Mouse (Mus musculus): Measurements from ENCODE around the gene Dlgap4. TPM values are rescaled to one million over a fixed set of nuclear protein-coding genes. Genes with fewer than 3 reads are reported as not detected.

Gene Dlgap4
- total and polyA plus RNA-seq, 3 experiments: 10.4 to 39.6 TPM; not detected in 1

GRCm38 (mm10) chr2:156804589-156804988 lies 191.1 kb downstream of the Dlgap4 start:
- H3K4me3 ChIP-seq (ENCODE audit: control insufficient read depth in 1 of 2, insufficient read depth in 1 of 2, low read depth in 2 of 2, low read length in 2 of 2): peak overlapping the region; percentile 29 to 60
- peak overlapping the region; percentile 75 for H3K9ac ChIP-seq (ENCODE audit: control insufficient read depth, low read depth, low read length, poor library complexity, severe bottlenecking)
- H3K9me3 ChIP-seq (replicated peaks; ENCODE audit: insufficient read depth, low read length): no peaks in the 10 kb centered on the region
- DNase-seq (ENCODE audit: low read depth, low spot score): peak; percentile 97
- peak overlapping the region; percentile 88 for H3K27ac ChIP-seq (ENCODE audit: control insufficient read depth, low read depth, low read length)
- no peaks in the 10 kb centered on the region for H3K27me3 ChIP-seq (ENCODE audit: control insufficient read depth in 1 of 2, insufficient read depth in 2 of 2, low read length in 2 of 2)
- H3K36me3 ChIP-seq (ENCODE audit: control insufficient read depth in 1 of 2, insufficient read depth in 2 of 2, low read length in 2 of 2): peaks cover 0 to 16% of the 10 kb centered on the region in 2 experiments; a peak in 2 of 4 replicates
- TF ChIP-seq ETS1 (IDR thresholded peaks at IDR 0.05; ENCODE audit: low read depth, low read length): 0 out of 2 replicates have a peak, but pooled peaks have one; percentile 5
- no peak for TF ChIP-seq RCOR1 (IDR thresholded peaks at IDR 0.05; ENCODE audit: low read depth, low read length)
- TF ChIP-seq POLR2AphosphoS5 (IDR thresholded peaks at IDR 0.05; ENCODE audit: borderline replicate concordance, low read depth, low read length): no peak
- TF ChIP-seq TAL1 (IDR thresholded peaks at IDR 0.05; ENCODE audit: low read length): no peak
- TF ChIP-seq CHD2 (IDR thresholded peaks at IDR 0.05; ENCODE audit: low read length): peak; percentile 69
- TF ChIP-seq E2F4 (IDR thresholded peaks at IDR 0.05; ENCODE audit: borderline replicate concordance, low read depth, low read length): no peak
- no peak for TF ChIP-seq ZKSCAN1 (IDR thresholded peaks at IDR 0.05; ENCODE audit: low read depth, low read length)
- TF ChIP-seq ELF1 (IDR thresholded peaks at IDR 0.05; ENCODE audit: low read depth, low read length): peak; percentile 40; the same call in 1 of the 2 replicates
- no peak for TF ChIP-seq RAD21 (IDR thresholded peaks at IDR 0.05; ENCODE audit: low read depth, low read length)
- no peak for TF ChIP-seq NRF1 (IDR thresholded peaks at IDR 0.05; ENCODE audit: insufficient read depth, low read depth, low read length, poor library complexity, severe bottlenecking)
- no peak for TF ChIP-seq MXI1 (IDR thresholded peaks at IDR 0.05; ENCODE audit: low read depth, low read length)
- TF ChIP-seq POLR2A (IDR thresholded peaks at IDR 0.05; ENCODE audit: control insufficient read depth in 1 of 2, insufficient read depth in 1 of 2, low read depth in 1 of 2, low read length in 2 of 2, poor library complexity in 1 of 2): peak; percentile 35 to 87; a peak in 3 of 4 replicates
- no peak for TF ChIP-seq ZC3H11A (IDR thresholded peaks at IDR 0.05; ENCODE audit: low read depth, low read length)
- no peak for TF ChIP-seq ZNF384 (IDR thresholded peaks at IDR 0.05; ENCODE audit: low read depth, low read length)
- no peak for TF ChIP-seq GABPA (IDR thresholded peaks at IDR 0.05; ENCODE audit: low read depth, low read length)
- TF ChIP-seq USF1 (IDR thresholded peaks at IDR 0.05; ENCODE audit: low read depth, low read length): no peak
- no peak for TF ChIP-seq MAX (IDR thresholded peaks at IDR 0.05; ENCODE audit: low read length)
- peak; percentile 93 for TF ChIP-seq TBP (IDR thresholded peaks at IDR 0.05; ENCODE audit: low read depth, low read length)
- no peak for TF ChIP-seq CTCF (IDR thresholded peaks at IDR 0.05 in 2 of 3, conservative IDR thresholded peaks at IDR 0.05 in 1 of 3; ENCODE audit: control insufficient read depth in 1 of 3, insufficient read depth in 1 of 3, low read depth in 2 of 3, low read length in 3 of 3, poor library complexity in 1 of 3, severe bottlenecking in 1 of 3)
- no peak for TF ChIP-seq KAT2A (conservative IDR thresholded peaks at IDR 0.05; ENCODE audit: low read depth, low read length)
- TF ChIP-seq USF2 (IDR thresholded peaks at IDR 0.05; ENCODE audit: borderline replicate concordance in 1 of 2, insufficient read depth in 1 of 2, low read depth in 1 of 2, low read length in 2 of 2): no peak
- no peak for TF ChIP-seq HCFC1 (IDR thresholded peaks at IDR 0.05; ENCODE audit: low read depth, low read length)
- peak; percentile 51; the same call in 1 of the 2 replicates for TF ChIP-seq ZMIZ1 (IDR thresholded peaks at IDR 0.05; ENCODE audit: low read depth, low read length)
- no peak for TF ChIP-seq MYB (IDR thresholded peaks at IDR 0.05; ENCODE audit: low read depth, low read length)
- TF ChIP-seq NELFE (IDR thresholded peaks at IDR 0.05; ENCODE audit: low read depth, low read length): peak; percentile 63
- no peak for TF ChIP-seq MYC (IDR thresholded peaks at IDR 0.05; ENCODE audit: low read depth, low read length)
- H3K79me2 ChIP-seq (ENCODE audit: control insufficient read depth, insufficient read depth, low read length, poor library complexity): no peaks in the 10 kb centered on the region
- H3K4me1 ChIP-seq (ENCODE audit: control insufficient read depth in 1 of 2, insufficient read depth in 2 of 2, low read length in 2 of 2): peaks cover 11 to 23% of the 10 kb centered on the region in 2 experiments
